Mouse (Mus musculus) ES-E14 (cell line): ENCODE data around the gene Klf12.

ENCODE experiments used
- CHD2 ChIP-seq: IDR thresholded peaks from 2 replicates; pipeline ENCODE4 v1.6.1; 2014; ENCODE audit warnings: mild to moderate bottlenecking, low read depth, low read length, inconsistent platforms
- HCFC1 ChIP-seq: IDR thresholded peaks from 2 replicates; pipeline ENCODE4 v1.6.1; 2012; ENCODE audit warnings: low read length, inconsistent platforms, borderline replicate concordance; ENCODE audit not compliant: insufficient read depth
- MAFK ChIP-seq: IDR thresholded peaks from 2 replicates; pipeline ENCODE4 v1.6.1; 2014; ENCODE audit warnings: mild to moderate bottlenecking, low read depth, low read length, inconsistent platforms; ENCODE audit not compliant: insufficient read depth
- ZC3H11A ChIP-seq: IDR thresholded peaks from 2 replicates; pipeline ENCODE4 v1.6.1; 2012; ENCODE audit warnings: low read depth, mild to moderate bottlenecking, inconsistent platforms, low read length, borderline replicate concordance
- ZNF384 ChIP-seq: IDR thresholded peaks from 2 replicates; pipeline ENCODE4 v1.6.1; 2012; ENCODE audit warnings: low read depth, low read length, inconsistent platforms

- TF ChIP-seq HCFC1: no peak
- no peak for TF ChIP-seq ZNF384
- TF ChIP-seq MAFK: no peak
- TF ChIP-seq CHD2: no peak
- TF ChIP-seq ZC3H11A: no peak
Observed at GRCm38 (mm10) chr14:100283411-100284118, 914 bp downstream of the Klf12 start.
